Mouse (Mus musculus) midbrain, postnatal 0 days (tissue): Measurements from ENCODE around the gene Alx1. TPM values are rescaled to one million over a fixed set of nuclear protein-coding genes. Genes with fewer than 3 reads are reported as not detected.

Experiments
- ATAC-seq: fragments of 200-750 bp; cut with Nextera tagmentation; 2 replicates; pipeline ENCODE4 v1.8.0; 2017; ENCODE audit warnings: moderate number of reproducible peaks, mild to moderate bottlenecking, moderate TSS enrichment, moderate library complexity; ENCODE audit not compliant: low FRiP score
- DNase-seq: peaks from one replicate; pipeline ENCODE4 v3.0.0-alpha.2; 2015; ENCODE audit warnings: low spot score
- H3K27ac ChIP-seq: fragments of 300-500 bp; sonication (generic); 2 replicates; pipeline ENCODE4 v1.5.1; 2014; ENCODE audit warnings: low read depth, mild to moderate bottlenecking, low read length, mixed read lengths
- H3K27me3 ChIP-seq: fragments of 300-500 bp; sonication (generic); 2 replicates; pipeline ENCODE4 v1.6.1; 2014; ENCODE audit warnings: low read length, control low read depth, mixed read lengths; ENCODE audit not compliant: insufficient read depth
- H3K36me3 ChIP-seq: fragments of 300-500 bp; sonication (generic); 2 replicates; pipeline ENCODE4 v1.6.1; 2014; ENCODE audit warnings: low read length, control low read depth, mixed read lengths; ENCODE audit not compliant: insufficient read depth
- H3K4me1 ChIP-seq: fragments of 300-500 bp; sonication (generic); 2 replicates; pipeline ENCODE4 v1.6.1; 2014; ENCODE audit warnings: mild to moderate bottlenecking, control low read depth, antibody characterized with exemption, low read length, mixed read lengths; ENCODE audit not compliant: insufficient read depth
- H3K4me2 ChIP-seq: fragments of 300-500 bp; sonication (generic); 2 replicates; pipeline ENCODE4 v1.6.1; 2014; ENCODE audit warnings: low read depth, mild to moderate bottlenecking, low read length, mixed read lengths; ENCODE audit not compliant: poor library complexity, severe bottlenecking
- H3K4me3 ChIP-seq: fragments of 300-500 bp; sonication (generic); 2 replicates; pipeline ENCODE4 v1.5.1; 2014; ENCODE audit warnings: low read depth, mild to moderate bottlenecking, low read length, moderate library complexity
- H3K9ac ChIP-seq: fragments of 300-500 bp; sonication (generic); replicated peaks from 2 replicates; pipeline ENCODE4 v1.6.1; 2014; ENCODE audit warnings: mild to moderate bottlenecking, low read length, moderate library complexity, mixed read lengths; ENCODE audit not compliant: poor library complexity, severe bottlenecking
- H3K9me3 ChIP-seq: fragments of 300-500 bp; sonication (generic); 2 replicates; pipeline ENCODE4 v1.6.1; 2016; ENCODE audit warnings: low read length, control low read depth
- CTCF ChIP-seq: IDR thresholded peaks from 2 replicates; pipeline ENCODE4 v1.5.1; 2016; ENCODE audit warnings: antibody characterized with exemption, mild to moderate bottlenecking
- WGBS: fragments of 180-500 bp; shearing (Covaris S2); extraction: QIAGEN DNeasy Blood & Tissue Kit; methylation state at CpG from one replicate; pipeline ENCODE4 v1.1.7; 2014; 5-methylcytosine and 5-hydroxymethylcytosine counted together
- polyA plus RNA-seq: library from polyadenylated mRNA; unstranded; fragments of >200 nt; fragmentation: Nextera tagmentation; extraction: Ambion mirVana; gene quantifications from 2 replicates; pipeline ENCODE4 v1.2.1, GENCODE M21; 2015
- total RNA-seq: library from RNA; depleted of rRNA; stranded (reverse); fragments of >200 nt; gene quantifications from 2 replicates; pipeline ENCODE4 v1.2.3, GENCODE M21; 2014

Alx1 gene
- total and polyA plus RNA-seq, 2 experiments from 2014 or later: 0.60 TPM; not detected in 1

DNA sequence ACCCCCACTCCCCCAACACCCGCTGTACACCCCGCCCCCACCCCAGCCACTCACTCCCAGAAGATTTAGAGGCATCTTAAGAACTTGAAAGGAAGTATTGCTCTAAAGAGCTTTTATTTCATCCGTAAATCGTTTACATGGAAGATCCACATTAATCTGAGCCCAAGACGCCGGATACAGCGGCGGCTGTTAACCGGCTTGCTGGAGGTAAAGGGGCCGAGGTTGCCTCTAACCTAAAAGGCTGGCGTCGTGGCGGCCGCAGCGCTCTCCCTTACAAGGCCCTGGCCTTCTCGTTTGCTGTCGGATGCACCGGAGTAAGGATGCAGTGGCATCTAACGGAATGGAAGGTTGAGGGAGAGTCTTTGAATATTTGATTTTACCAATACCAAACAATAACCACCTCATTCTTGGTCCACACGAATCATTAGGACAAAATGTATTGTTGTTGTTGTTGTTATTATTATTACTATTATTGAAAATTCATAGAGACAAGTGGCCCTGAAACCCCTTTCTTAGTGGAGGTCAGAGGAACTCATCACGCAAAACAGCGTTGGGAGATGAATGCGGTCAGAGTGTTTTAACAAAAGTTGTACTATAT is 784 bp downstream of the Alx1 start:
- DNase-seq: no peak
- Histone ChIP-seq H3K4me1 (no peaks in the 10 kb centered on the region), H3K4me3 (no peak overlapping the region), H3K36me3 (no peaks in the 10 kb centered on the region), H3K27me3 (peaks cover 54% of the 10 kb centered on the region), H3K9me3 (no peaks in the 10 kb centered on the region), H3K4me2 (no peak overlapping the region), H3K27ac (no peak overlapping the region), H3K9ac (no peak overlapping the region)
- WGBS: 2% methylated on average over 23 of the region's 23 CpGs
- no peak for ATAC-seq
- TF ChIP-seq CTCF: no peak

DNA sequence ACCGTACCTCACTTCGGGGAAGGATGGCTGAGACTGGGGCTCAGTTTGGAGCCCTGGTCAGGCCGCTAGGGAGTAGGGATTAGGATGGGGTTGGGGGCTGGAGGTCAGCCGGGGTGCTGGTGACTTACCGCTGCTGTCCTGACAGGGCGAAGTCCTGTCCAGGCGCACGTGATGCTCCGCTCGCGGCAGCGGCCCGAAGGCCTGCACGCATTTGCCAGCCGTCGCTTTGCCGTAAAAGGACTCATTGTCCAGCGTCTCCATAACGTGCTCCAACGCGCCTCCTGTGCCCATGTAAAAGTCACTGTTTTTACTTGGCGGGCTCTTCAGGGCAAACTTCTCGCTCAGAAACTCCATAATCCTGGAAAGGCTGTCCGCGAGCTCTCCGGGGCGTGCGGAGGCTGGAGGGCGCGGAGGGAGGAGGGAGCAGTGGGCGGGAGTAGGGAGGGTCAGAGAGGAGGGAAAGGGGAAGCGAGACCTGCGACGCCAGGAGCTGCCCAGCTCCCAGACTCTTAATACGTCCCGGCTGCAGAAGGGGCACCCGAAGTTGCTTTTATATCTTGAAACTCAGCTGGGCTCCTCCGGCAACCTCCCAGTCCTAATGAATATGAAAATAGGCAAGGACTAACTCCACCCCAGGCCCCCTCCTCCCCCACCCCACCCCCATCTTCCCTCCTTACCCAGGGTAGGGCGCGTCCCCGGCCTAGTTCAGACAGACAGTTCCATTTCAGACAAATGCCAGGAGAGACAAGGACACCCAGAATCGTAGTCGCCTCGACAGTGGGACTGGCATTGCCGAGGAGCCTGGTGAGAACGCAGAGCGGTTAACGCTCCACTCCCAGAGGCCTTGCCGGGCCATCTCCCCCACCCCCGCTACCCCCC is 1.5 kb downstream of the Alx1 start:
- H3K27ac ChIP-seq: no peak overlapping the region
- H3K36me3 ChIP-seq: no peaks in the 10 kb centered on the region
- TF ChIP-seq CTCF: no peak
- DNase-seq (no peak), ATAC-seq (no peak)
- WGBS: under 1% methylated on average over 45 of the region's 50 CpGs
- no peaks in the 10 kb centered on the region for H3K4me1 ChIP-seq
- 0 out of 2 replicates have a peak overlapping the region, but pooled peaks have one; percentile 12 for H3K4me3 ChIP-seq
- no peaks in the 10 kb centered on the region for H3K9me3 ChIP-seq
- H3K4me2 ChIP-seq: peak overlapping the region; percentile 13; the same call in 1 of the 2 replicates
- H3K27me3 ChIP-seq: peaks cover 51% of the 10 kb centered on the region
- no peak overlapping the region for H3K9ac ChIP-seq

DNA sequence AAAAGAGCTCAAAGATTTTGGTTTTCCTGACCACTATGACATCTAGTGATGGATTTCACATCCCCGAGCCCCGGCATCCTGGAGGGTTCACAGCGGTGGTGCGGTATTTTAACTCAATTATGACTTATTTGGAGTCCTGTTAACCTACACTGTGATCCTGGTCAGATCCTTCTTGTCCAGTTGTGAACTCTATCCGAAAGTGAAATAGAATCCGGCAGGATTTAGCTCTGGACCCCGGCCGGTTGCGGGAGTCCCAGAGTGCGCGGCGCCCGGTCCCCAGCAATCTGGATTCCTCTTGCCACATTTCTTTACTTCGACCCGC is 2.1 kb downstream of the Alx1 start:
- no peak overlapping the region for H3K4me3 ChIP-seq
- no peaks in the 10 kb centered on the region for H3K4me1 ChIP-seq
- H3K36me3 ChIP-seq: no peaks in the 10 kb centered on the region
- no peak overlapping the region for H3K4me2 ChIP-seq
- no peak for TF ChIP-seq CTCF
- under 1% methylated on average over 15 of the region's 15 CpGs for WGBS
- H3K9me3 ChIP-seq: no peaks in the 10 kb centered on the region
- no peak overlapping the region for H3K9ac ChIP-seq
- H3K27ac ChIP-seq: no peak overlapping the region
- DNase-seq (no peak), ATAC-seq (no peak)
- H3K27me3 ChIP-seq: peaks cover 45% of the 10 kb centered on the region

DNA sequence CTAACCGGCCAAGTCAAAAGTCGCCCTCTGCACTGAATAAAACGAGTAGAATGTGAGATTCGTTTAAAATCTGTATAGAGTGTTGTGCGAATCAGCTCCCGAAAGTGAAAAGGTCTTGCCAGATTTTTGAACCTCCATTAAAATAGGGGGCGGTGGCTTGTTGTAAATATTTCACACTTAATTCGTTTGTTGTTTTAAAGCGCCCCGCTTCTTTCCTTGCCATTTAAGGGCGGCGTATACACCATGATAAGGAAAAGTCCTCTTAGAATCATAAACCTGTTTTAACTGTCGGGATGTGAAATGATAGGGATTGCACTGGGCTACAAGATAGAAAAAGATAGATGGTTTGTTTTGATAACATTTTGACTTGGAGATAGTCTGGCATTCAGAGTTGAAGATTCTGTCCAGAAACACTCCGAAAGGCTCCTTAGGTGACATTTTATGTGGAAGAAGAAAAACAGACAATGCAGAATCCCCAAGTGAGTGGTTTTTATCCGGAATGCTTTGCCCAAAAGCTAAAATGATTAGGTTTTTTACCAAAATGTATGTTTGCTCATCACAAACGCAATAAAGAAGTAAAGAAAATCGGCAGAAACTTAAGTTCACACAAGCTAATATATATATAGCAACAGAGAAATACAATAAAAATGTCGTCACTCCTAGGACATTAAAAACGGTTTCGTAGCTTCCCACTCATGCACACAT is 2.6 kb downstream of the Alx1 start:
- 2% methylated on average over 20 of the region's 20 CpGs for WGBS
- no peak overlapping the region for H3K9ac ChIP-seq
- no peak for TF ChIP-seq CTCF
- H3K36me3 ChIP-seq: no peaks in the 10 kb centered on the region
- ATAC-seq: no peak
- no peak overlapping the region for H3K4me2 ChIP-seq
- no peaks in the 10 kb centered on the region for H3K4me1 ChIP-seq
- no peak overlapping the region for H3K4me3 ChIP-seq
- no peak for DNase-seq
- peaks cover 40% of the 10 kb centered on the region for H3K27me3 ChIP-seq
- H3K9me3 ChIP-seq: no peaks in the 10 kb centered on the region
- no peak overlapping the region for H3K27ac ChIP-seq

DNA sequence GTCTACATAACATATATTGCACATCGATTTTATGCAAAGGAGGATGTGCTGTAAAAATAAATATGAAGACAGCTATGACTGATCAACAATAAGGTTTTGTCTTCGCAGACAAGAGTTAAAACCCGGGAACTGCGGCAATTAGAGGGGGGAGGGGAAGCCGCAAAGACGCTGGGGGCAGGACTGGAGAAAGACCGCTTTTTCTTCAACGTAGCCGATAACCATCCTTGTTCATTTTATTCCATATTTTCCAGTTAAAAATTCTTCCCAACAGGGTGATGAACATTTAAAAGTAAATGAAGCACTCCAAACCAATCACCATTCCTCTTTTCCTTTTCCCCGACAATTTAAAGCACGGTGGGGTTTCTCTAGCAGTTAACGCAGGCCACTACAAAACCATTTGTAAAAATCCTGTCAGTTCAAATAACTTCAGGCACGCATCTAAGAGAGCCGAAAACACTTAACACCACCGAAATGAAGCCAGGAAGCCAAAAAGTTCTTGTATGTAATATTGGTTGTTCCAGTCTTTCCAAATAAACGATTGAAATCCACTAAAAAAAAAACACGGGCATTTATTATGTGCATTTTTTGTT is 3.3 kb downstream of the Alx1 start:
- Histone ChIP-seq H3K4me2 (no peak overlapping the region), H3K27me3 (peaks cover 34% of the 10 kb centered on the region), H3K4me3 (no peak overlapping the region), H3K4me1 (no peaks in the 10 kb centered on the region), H3K36me3 (no peaks in the 10 kb centered on the region), H3K27ac (no peak overlapping the region), H3K9me3 (no peaks in the 10 kb centered on the region), H3K9ac (no peak overlapping the region)
- no peak for TF ChIP-seq CTCF
- ATAC-seq (no peak), DNase-seq (no peak)
- under 1% methylated on average over 17 of the region's 17 CpGs for WGBS
